Mouse (Mus musculus) cortical plate, adult 2 months (tissue): ENCODE results near the gene Mapk3.

Source experiments
- CTCF ChIP-seq: fragments of 200-500 bp; IDR thresholded peaks from 2 replicates; pipeline ENCODE4 v1.5.1; 2011; ENCODE audit warnings: mild to moderate bottlenecking, control low read depth, low read length; ENCODE audit not compliant: insufficient read depth; ENCODE audit errors: extremely low read depth
- POLR2A ChIP-seq: fragments of 200-500 bp; IDR thresholded peaks from 2 replicates; pipeline ENCODE4 v1.6.1; 2011; ENCODE audit warnings: mild to moderate bottlenecking, low read length, control low read depth; ENCODE audit not compliant: insufficient read depth; ENCODE audit errors: extremely low read depth

DNA sequence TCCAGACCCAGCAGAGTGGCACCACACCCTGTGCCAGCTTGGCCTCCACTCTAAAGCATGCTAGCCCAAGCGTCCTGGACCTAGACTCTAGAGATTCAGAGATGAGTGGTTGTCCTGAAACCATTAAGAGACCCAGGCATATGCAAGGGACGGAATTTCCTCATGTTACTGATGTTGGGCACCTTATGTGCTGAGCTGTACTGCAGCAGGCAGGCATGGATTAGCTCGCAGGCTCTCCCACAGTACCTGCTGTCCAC is 16.5 kb downstream of the Mapk3 start:
- no peak for TF ChIP-seq POLR2A
- no peak for TF ChIP-seq CTCF
